ENCODE assay signal across 8 mouse cellular contexts in genomic region chr5:64378591-64379275, GRCm38 (mm10).
A peak's percentile ranks its signal among the peaks of the same experiment; 100 is the strongest.
DNase-seq lines count a peak whose midpoint lies in the region; ATAC-seq and TF ChIP-seq lines count a peak whose summit lies in the region.

No protein-coding gene starts in this region.

- no peak overlapping the region; the same call in 1 of the 2 replicates for H3K9ac ChIP-seq in lung, embryonic 14.5 days
- no peak overlapping the region for H3K9ac ChIP-seq in embryonic facial prominence, embryonic 12.5 days
- peak overlapping the region; percentile 50 for H3K9ac ChIP-seq in kidney, embryonic 16.5 days (replicated peaks; ENCODE audit: low read length)

- no peak for TF ChIP-seq POLR2A in lung, adult 2 months (IDR thresholded peaks at IDR 0.05; ENCODE audit: borderline replicate concordance, extremely low read depth, low read depth, low read length)

- H3K27me3 ChIP-seq in lung, embryonic 14.5 days (ENCODE audit: insufficient read depth, low read length), result no peaks in the 10 kb centered on the region
- H3K27me3 ChIP-seq in embryonic facial prominence, embryonic 12.5 days, result no peaks in the 10 kb centered on the region
- no peaks in the 10 kb centered on the region for H3K27me3 ChIP-seq in kidney, embryonic 16.5 days (ENCODE audit: insufficient read depth, low read length)

- H3K4me1 ChIP-seq in lung, embryonic 14.5 days (ENCODE audit: insufficient read depth), result peaks cover 42% of the 10 kb centered on the region
- peaks cover 35% of the 10 kb centered on the region for H3K4me1 ChIP-seq in lung, adult 2 months (ENCODE audit: control insufficient read depth, insufficient read depth, low read length)
- peaks cover 29% of the 10 kb centered on the region for H3K4me1 ChIP-seq in embryonic facial prominence, embryonic 12.5 days
- H3K4me1 ChIP-seq in kidney, embryonic 16.5 days (ENCODE audit: insufficient read depth, low read length), result peaks cover 65% of the 10 kb centered on the region

- peak overlapping the region; percentile 82 for H3K27ac ChIP-seq in lung, embryonic 14.5 days (ENCODE audit: low read depth)
- H3K27ac ChIP-seq in embryonic facial prominence, embryonic 12.5 days, result peak overlapping the region; percentile 69
- H3K27ac ChIP-seq in kidney, embryonic 16.5 days (ENCODE audit: low read length), result peak overlapping the region; percentile 91

- H3K36me3 ChIP-seq in lung, embryonic 14.5 days (ENCODE audit: insufficient read depth), result no peaks in the 10 kb centered on the region
- H3K36me3 ChIP-seq in embryonic facial prominence, embryonic 12.5 days, result no peaks in the 10 kb centered on the region
- no peaks in the 10 kb centered on the region for H3K36me3 ChIP-seq in kidney, embryonic 16.5 days (ENCODE audit: insufficient read depth, low read length)

- ATAC-seq in lung, embryonic 14.5 days (ENCODE audit: insufficient read depth), result peak; percentile 54
- ATAC-seq in embryonic facial prominence, embryonic 12.5 days (ENCODE audit: insufficient number of reproducible peaks, insufficient read depth, low FRiP score, low TSS enrichment), result no peak
- peak; percentile 60 for ATAC-seq in kidney, embryonic 16.5 days (ENCODE audit: low FRiP score, low TSS enrichment)
- ATAC-seq in megakaryocyte, adult 5-6 weeks (ENCODE audit: poor library complexity, severe bottlenecking), result peak; percentile 74

- DNase-seq in lung, embryonic 14.5 days, result peak; percentile 71
- DNase-seq in lung, adult 2 months, result no peak
- DNase-seq in Muller cell, postnatal 12 days (ENCODE audit: inconsistent ontology term), result no peak
- no peak for DNase-seq in adipocyte (ENCODE audit: low spot score)
- DNase-seq in cerebellum, adult 9-11 months, result no peak

- no peak overlapping the region for H3K4me3 ChIP-seq in lung, embryonic 14.5 days (ENCODE audit: low read depth, low read length)
- H3K4me3 ChIP-seq in lung, adult 2 months (replicated peaks; ENCODE audit: extremely low read depth, low read depth, low read length), result no peak overlapping the region
- H3K4me3 ChIP-seq in embryonic facial prominence, embryonic 12.5 days, result no peak overlapping the region
- no peak overlapping the region for H3K4me3 ChIP-seq in kidney, embryonic 16.5 days (ENCODE audit: low read length)

- peak overlapping the region; percentile 1; the same call in 1 of the 2 replicates for H3K4me2 ChIP-seq in lung, embryonic 14.5 days
- H3K4me2 ChIP-seq in embryonic facial prominence, embryonic 12.5 days (replicated peaks), result no peak overlapping the region
- H3K4me2 ChIP-seq in kidney, embryonic 16.5 days (replicated peaks; ENCODE audit: low read depth, low read length), result 0 out of 2 replicates have a peak overlapping the region, but pooled peaks have one; percentile 4

- 19% methylated on average over 13 of the region's 13 CpGs for WGBS in lung, embryonic 14.5 days
- WGBS in lung, adult 2 months, result 8% methylated on average over 13 of the region's 13 CpGs
- WGBS in embryonic facial prominence, embryonic 12.5 days, result 32% methylated on average over 13 of the region's 13 CpGs
- 27% methylated on average over 13 of the region's 13 CpGs for WGBS in kidney, embryonic 16.5 days

- H3K9me3 ChIP-seq in lung, embryonic 14.5 days (ENCODE audit: low read depth, low read length), result no peaks in the 10 kb centered on the region
- no peaks in the 10 kb centered on the region for H3K9me3 ChIP-seq in embryonic facial prominence, embryonic 12.5 days
- no peaks in the 10 kb centered on the region for H3K9me3 ChIP-seq in kidney, embryonic 16.5 days (ENCODE audit: low read length)

- no peak for TF ChIP-seq CTCF in lung, embryonic 14.5 days (IDR thresholded peaks at IDR 0.05; ENCODE audit: low read depth)
- TF ChIP-seq CTCF in lung, adult 2 months (IDR thresholded peaks at IDR 0.05; ENCODE audit: insufficient read depth, low read length), result no peak
